Mouse (Mus musculus): ENCODE results near the gene Olfr1427.
"Not testable (repeated sequence)": the region's sequence is repeated elsewhere in the genome, so short reads cannot be mapped to it uniquely, and the experiment has no call there.

Gene Olfr1427

DNA sequence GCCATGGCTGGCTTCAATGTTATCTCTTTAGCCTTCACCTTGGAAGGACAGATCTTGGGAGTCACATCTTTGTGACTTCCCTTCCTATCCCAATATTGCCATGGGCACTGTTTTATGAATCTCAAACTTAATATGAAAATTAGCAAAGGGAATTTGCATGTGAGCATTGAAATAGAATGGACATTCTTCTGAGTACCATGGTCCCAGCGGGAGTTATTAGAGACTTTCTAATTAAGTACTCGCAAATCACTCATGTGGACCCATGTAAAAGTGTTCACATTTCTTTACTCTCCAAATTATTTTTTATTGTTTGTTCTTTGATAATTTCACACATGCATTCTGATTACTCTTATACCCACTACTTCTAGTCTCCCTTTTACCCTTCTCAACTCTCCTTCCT lies at the start of gene Olfr1427:
Olfr1427 (minus strand) TSS at position 101 of the 400 bp plus-strand sequence.
- in situ Hi-C loops (cut with MboI, MseI) = no loop called here

DNA sequence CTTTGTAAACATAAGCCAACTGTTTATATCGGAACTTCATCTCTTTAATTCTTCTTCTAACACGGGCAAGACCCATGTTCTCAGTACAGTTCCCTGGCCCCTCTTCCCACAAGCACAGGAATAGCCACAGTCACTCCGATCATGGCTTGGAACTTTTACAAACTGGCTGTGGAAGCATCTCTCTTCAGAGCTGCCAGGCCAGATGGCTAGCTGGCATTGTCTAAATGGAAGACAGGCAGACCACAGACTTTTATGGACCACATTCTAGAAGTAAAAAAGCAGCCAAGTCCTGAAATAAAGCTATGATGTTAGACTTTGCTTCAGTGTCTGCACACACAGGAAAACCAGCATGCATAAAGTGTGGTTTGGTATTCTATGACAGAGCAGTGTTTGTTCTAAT lies 42.3 kb upstream of the Olfr1427 start:
- in situ Hi-C loops (cut with MboI, MseI) = no loop called here

DNA sequence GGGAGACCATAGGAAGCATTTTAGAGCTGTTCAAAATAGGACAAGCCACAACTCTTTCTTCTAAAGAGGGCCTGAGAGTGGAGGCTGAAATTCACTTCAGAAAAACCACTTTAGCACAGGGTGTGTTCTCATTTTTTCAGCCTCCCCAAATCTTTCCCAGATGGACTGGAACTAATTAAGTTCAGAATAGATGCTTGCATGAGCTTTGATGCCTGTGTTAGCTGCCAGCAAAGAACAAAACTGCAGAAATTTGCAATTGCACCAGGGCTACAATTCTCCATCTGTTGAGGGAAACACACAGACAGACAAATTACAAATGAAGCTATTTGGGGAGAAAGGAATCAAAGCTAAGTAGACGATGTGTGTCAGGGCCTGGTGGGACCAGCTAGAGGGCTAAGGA lies 40.2 kb upstream of the Olfr1427 start:
- in situ Hi-C loops (cut with MboI, MseI) = no loop called here

DNA sequence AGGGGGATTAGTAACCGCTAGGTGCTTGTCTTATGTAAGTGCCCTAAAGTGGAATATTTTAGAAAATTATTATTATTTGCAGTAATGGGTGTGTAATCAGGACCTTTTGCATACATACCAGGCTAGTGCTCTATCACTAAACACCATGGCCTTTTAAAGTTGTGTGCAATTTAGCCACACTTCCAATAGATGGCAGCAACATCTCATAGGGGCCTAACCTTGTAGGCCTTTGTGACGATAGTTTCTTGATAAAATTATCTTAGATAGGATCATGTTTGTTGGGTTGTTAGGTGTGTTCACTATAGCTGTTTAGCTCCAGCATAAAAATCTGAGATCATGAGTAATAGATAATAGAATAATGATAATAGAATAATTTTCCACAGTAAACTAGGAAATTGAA lies 31.2 kb upstream of the Olfr1427 start:
- in situ Hi-C loops (cut with MboI, MseI) = loop anchor here (10.0 kb wide), 1 partner anchor 281 kb away; the partner anchor contains the start of gene Olfr1441

DNA sequence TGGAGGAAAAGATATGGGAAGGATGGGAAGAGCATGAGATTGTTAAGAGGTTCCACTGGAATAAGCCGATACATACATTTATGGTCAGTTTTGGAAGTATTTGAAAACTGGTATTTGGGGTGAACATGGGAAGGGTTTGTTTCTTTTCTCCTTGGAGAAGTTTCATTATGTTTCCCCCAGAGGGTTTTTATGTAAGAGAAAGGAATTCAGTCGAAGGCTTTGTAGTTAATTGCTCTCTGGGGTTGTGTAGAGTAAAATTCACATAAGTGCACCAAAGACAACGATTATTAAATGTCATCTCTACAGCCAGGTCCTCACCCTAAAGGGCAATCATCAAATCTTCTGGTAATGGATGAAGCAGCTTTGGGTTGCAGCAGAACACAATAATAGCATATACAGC lies 20.0 kb upstream of the Olfr1427 start, which contains the start of gene Olfr76:
Olfr76 (minus strand) TSS at position 101 of the 400 bp plus-strand sequence.
- in situ Hi-C loops (cut with MboI, MseI) = no loop called here

DNA sequence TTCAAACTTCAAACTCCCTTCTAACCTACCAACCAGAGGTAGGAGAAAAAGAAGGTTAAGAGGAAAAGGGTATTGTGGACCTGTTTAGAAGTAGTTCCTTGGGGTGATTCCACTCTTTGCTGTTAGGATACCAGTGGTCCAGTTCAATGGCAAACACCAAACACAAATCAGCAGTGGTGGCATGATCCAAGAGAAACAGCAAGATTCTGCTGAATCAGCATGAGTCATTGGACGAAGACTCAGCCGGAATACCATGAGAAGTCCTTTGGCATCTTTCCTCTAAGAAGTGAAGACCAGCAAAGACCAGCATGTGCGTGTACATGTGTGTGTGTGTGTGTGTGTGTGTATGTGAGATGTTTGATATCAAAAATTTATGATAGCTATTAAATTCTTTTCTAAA lies 13.3 kb upstream of the Olfr1427 start:
- in situ Hi-C loops (cut with MboI, MseI) = no loop called here

DNA sequence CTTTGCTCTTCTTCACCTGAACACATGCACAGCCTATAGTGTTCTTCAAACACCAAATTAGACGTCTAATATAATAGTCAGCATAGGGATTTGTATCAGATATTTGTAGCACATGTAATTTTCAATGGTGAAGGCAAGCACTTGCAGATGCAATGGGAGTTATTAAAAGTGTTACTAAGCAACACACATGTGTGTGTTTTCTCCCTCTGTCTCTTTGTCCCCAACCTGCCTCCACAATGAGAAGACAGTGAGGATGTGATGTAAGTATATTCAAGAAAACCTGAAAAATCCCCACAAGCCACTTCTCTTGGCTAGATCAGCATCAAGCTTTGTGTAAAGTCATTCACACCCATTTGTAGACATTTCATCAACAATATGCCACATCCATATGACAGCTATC lies 12.7 kb upstream of the Olfr1427 start, which contains the start of gene Olfr1428:
Olfr1428 (minus strand) TSS at position 101 of the 400 bp plus-strand sequence.
- in situ Hi-C loops (cut with MboI, MseI) = no loop called here

DNA sequence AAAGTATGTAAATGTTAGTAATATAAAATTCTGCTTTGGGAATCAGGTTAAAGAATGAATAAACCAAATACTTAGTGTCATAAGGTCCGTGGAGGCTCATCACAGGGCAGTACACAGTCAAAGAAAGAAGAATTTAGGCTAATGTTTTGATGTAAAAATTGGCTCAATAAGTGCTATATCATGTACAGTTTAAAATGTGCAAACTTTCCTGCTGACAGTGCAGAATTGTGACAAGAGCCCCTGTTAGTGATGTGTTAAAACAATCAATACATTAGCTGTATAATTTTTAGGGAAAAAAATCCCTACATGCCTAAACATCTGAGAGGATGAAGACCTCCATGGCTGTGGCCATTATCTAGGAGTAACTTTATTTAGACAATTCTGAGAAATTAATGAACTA lies 10.7 kb upstream of the Olfr1427 start:
- in situ Hi-C loops (cut with MboI, MseI) = no loop called here

DNA sequence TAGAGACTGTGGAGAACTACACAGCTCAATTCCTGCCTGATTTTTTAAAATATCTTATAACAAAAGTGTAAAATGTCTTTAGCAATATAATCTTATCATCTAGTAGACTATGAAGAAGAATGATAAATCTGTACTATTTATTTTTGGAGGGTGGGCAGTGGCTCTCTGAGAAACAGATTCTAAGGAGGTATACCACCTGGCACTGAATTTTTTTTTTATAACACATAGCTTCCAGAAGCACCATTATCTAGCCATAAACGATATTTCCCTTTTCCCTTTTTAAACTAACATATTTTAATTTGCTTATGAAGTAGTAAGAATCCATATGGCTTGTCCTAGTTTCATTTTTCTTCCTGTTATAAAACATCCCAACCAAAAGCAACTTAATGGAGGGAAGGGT lies 1.4 kb upstream of the Olfr1427 start:
- in situ Hi-C loops (cut with MboI, MseI) = no loop called here

DNA sequence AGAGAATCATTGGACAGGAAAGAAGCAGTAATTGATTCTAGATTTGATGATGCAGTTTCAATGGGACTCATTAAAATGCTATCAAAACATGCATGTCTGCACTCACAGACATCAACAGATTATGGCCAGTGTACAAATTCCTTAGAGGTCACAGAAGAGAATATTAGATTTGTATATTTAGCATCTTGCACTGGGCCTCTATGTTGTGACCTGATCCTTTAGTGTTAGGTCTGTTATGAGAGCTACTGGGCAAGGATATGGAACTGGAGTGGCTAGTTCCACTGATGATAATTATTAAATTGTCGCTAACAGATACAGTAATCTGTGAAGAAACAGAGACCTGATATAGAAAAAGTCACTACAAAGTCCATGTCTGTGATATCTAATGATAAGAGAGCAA lies 11.2 kb downstream of the Olfr1427 start, which contains the start of gene Olfr1426:
Olfr1426 (minus strand) TSS at position 101 of the 400 bp plus-strand sequence.
- in situ Hi-C loops (cut with MboI, MseI) = no loop called here

DNA sequence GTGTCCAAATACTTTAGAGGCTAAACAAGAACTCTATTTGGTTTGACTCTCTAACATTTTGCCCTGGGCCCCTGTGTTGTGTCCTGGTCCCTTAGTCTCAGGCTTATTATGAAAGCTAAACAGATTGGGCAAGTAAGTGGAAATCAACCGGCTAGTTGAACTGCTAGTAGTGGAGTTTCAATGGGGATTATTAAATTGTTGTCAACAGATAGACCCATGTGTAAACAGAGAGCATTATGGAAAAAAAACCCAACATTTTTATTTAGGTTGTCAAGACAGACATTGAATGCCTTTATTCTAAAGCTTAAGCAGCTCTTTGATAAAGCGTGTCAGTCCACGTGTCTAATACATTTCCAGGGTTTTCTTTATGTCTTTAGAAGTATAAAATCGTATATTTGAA lies 25.5 kb downstream of the Olfr1427 start, which contains the start of gene Olfr1425:
Olfr1425 (minus strand) TSS at position 101 of the 400 bp plus-strand sequence.
- in situ Hi-C loops (cut with MboI, MseI) = not testable (repeated sequence)

DNA sequence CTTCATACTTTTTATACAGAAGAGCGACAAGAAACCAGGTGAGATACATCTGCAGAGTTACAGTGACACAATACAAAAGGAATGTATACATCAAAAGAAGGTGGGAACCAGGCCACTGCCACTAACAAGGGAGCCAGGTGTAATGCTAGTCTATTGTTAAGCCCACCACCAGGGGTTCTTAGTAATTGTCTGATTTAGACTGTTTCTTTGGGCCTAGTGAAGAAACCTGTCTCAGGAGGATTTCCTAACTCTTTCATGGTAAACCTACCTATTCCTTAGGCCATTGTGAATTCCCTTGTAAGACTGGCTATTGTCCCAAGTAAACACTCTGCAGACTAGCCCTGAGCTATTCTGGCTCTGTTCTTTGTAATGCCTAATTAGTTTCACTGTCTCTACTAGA lies 33.6 kb downstream of the Olfr1427 start:
- in situ Hi-C loops (cut with MboI, MseI) = not testable (repeated sequence)

DNA sequence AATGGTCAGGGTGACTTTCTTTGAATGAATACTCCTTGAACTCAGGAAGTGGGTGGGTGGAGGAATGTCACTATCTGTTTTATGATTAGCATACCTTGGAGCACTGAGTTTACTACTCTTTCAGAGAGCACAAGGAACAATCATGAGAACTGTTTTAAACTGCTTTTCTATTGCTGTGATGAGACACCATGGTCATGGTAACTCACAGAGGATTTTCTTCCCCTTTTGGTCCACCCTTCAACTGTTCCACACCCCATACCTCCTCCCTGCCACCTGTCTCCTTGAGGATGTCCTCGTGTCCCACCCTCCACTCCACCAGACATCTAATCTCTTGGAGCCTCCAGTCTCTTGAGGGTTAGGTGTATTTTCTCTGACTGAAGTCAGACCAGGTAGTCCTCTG lies 35.3 kb downstream of the Olfr1427 start:
- in situ Hi-C loops (cut with MboI, MseI) = not testable (repeated sequence)

DNA sequence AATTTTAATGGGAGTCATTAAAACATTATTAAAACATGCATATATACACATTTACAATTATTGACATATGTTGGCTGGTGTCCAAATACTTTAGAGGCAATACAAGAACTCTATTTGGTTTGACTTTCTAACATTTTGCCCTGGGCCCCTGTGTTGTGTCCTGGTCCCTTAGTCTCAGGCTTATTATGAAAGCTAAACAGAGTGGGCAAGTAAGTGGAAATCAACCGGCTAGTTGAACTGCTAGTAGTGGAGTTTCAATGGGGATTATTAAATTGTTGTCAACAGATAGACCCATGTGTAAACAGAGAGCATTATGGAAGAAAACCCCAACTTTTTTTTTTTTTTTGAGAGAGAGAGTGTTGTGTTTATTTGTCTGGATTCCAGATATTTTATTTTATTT lies 40.6 kb downstream of the Olfr1427 start, which contains the start of gene Olfr1424:
Olfr1424 (minus strand) TSS at position 101 of the 400 bp plus-strand sequence.
- in situ Hi-C loops (cut with MboI, MseI) = not testable (repeated sequence)
